Mouse (Mus musculus): Measurements from ENCODE around the gene Cisd3.
"Not testable (repeated sequence)": the region's sequence is repeated elsewhere in the genome, so short reads cannot be mapped to it uniquely, and the experiment has no call there.

GRCm38 (mm10) chr11:97734810-97735209 lies 49.2 kb downstream of the Cisd3 start:
- not testable (repeated sequence) for TF ChIP-seq TCF12 (IDR thresholded peaks at IDR 0.05; ENCODE audit: insufficient read depth, poor library complexity, severe bottlenecking); POLR2A (IDR thresholded peaks at IDR 0.05; ENCODE audit: insufficient read length, low read depth); CEBPB (IDR thresholded peaks at IDR 0.05; ENCODE audit: insufficient read depth, poor library complexity, severe bottlenecking)
